Mouse (Mus musculus) heart, postnatal 0 days (tissue): Measurements from ENCODE around the gene Socs7. TPM values are rescaled to one million over a fixed set of nuclear protein-coding genes. Genes with fewer than 3 reads are reported as not detected.

Experiments
- ATAC-seq: fragments of 200-750 bp; cut with Nextera tagmentation; 2 replicates; pipeline ENCODE4 v1.8.0; 2017; ENCODE audit warnings: low read depth, moderate number of reproducible peaks, moderate library complexity; ENCODE audit not compliant: insufficient read depth
- DNase-seq: peaks from one replicate; pipeline ENCODE4 v3.0.0-alpha.2; 2016; ENCODE audit warnings: low spot score
- H3K27ac ChIP-seq: fragments of 300-500 bp; sonication (generic); 2 replicates; pipeline ENCODE4 v1.5.1; 2014; ENCODE audit warnings: low read depth, mild to moderate bottlenecking
- H3K27me3 ChIP-seq: fragments of 300-500 bp; sonication (generic); 2 replicates; pipeline ENCODE4 v1.6.1; 2014; ENCODE audit warnings: low read length, mixed read lengths; ENCODE audit not compliant: control insufficient read depth, insufficient read depth
- H3K36me3 ChIP-seq: fragments of 300-500 bp; sonication (generic); replicated peaks from 2 replicates; pipeline ENCODE4 v1.6.1; 2014; ENCODE audit warnings: low read length, mixed read lengths; ENCODE audit not compliant: control insufficient read depth, insufficient read depth
- H3K4me1 ChIP-seq: fragments of 300-500 bp; sonication (generic); 2 replicates; pipeline ENCODE4 v1.6.1; 2014; ENCODE audit warnings: antibody characterized with exemption; ENCODE audit not compliant: control insufficient read depth, insufficient read depth
- H3K4me2 ChIP-seq: fragments of 300-500 bp; sonication (generic); 2 replicates; pipeline ENCODE4 v1.6.1; 2014; ENCODE audit warnings: low read depth, mild to moderate bottlenecking, low read length, moderate library complexity
- H3K4me3 ChIP-seq: fragments of 300-500 bp; sonication (generic); 2 replicates; pipeline ENCODE4 v1.5.1; 2014; ENCODE audit warnings: low read depth, low read length
- H3K9ac ChIP-seq: fragments of 300-500 bp; sonication (generic); replicated peaks from 2 replicates; pipeline ENCODE4 v1.6.1; 2014; ENCODE audit warnings: low read depth, low read length, mixed read lengths
- H3K9me3 ChIP-seq: fragments of 300-500 bp; sonication (generic); replicated peaks from 2 replicates; pipeline ENCODE4 v1.6.1; 2016; ENCODE audit warnings: low read length; ENCODE audit not compliant: control insufficient read depth
- CTCF ChIP-seq: IDR thresholded peaks from 2 replicates; pipeline ENCODE4 v1.5.1; 2016; ENCODE audit warnings: antibody characterized with exemption, control low read depth, low read depth
- EP300 ChIP-seq: IDR thresholded peaks from 2 replicates; pipeline ENCODE4 v1.6.1; 2016; ENCODE audit warnings: antibody characterized with exemption, low read depth
- WGBS: fragments of 180-500 bp; shearing (Covaris S2); extraction: QIAGEN DNeasy Blood & Tissue Kit; methylation state at CpG from one replicate; pipeline ENCODE4 v1.1.7; 2014; 5-methylcytosine and 5-hydroxymethylcytosine counted together
- polyA plus RNA-seq: library from polyadenylated mRNA; unstranded; fragments of >200 nt; fragmentation: Nextera tagmentation; extraction: Ambion mirVana; gene quantifications from 2 replicates; pipeline ENCODE4 v1.2.1, GENCODE M21; 2015
- total RNA-seq: library from RNA; depleted of rRNA; stranded (reverse); fragments of >200 nt; gene quantifications from 2 replicates; pipeline ENCODE4 v1.2.3, GENCODE M21; 2014; ENCODE audit warnings: low replicate concordance

Gene Socs7
- total and polyA plus RNA-seq, 2 experiments from 2014 or later, result 2.1 to 15.4 TPM

GRCm38 (mm10) chr11:97418834-97419539, 56.6 kb downstream of the Socs7 start:
- no peaks in the 10 kb centered on the region for H3K9me3 ChIP-seq
- H3K4me3 ChIP-seq, result no peak overlapping the region
- WGBS, result 80% methylated on average over 14 of the region's 14 CpGs
- peak overlapping the region; percentile 32; the same call in 1 of the 2 replicates for H3K27ac ChIP-seq
- TF ChIP-seq EP300, result no peak
- TF ChIP-seq CTCF, result no peak
- H3K9ac ChIP-seq, result no peak overlapping the region
- ATAC-seq, result no peak
- no peak overlapping the region for H3K4me2 ChIP-seq
- H3K36me3 ChIP-seq, result no peaks in the 10 kb centered on the region
- no peaks in the 10 kb centered on the region for H3K27me3 ChIP-seq
- DNase-seq, result no peak
- H3K4me1 ChIP-seq, result peaks cover 25% of the 10 kb centered on the region

DNA sequence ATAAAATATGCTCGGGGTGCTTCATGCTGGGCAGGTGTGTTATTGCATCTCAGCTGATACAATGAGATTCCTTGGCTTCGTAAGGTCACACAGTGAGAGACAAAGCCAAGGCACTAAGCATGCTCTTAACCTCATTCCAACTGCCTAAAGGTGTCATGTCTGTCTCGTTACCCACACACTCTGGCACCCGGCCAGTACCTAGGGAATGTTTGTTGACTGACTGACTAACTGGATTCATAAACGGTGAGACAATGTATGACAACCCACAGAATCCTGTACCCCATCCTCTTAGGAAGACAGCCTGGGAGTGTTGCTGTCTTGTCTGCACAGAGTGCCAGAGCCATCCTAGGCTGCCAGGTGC, 57.2 kb downstream of the Socs7 start:
- Histone ChIP-seq H3K4me2 (no peak overlapping the region), H3K27ac (peak overlapping the region; percentile 32; the same call in 1 of the 2 replicates), H3K4me3 (no peak overlapping the region), H3K4me1 (peaks cover 31% of the 10 kb centered on the region), H3K36me3 (no peaks in the 10 kb centered on the region), H3K27me3 (no peaks in the 10 kb centered on the region), H3K9me3 (no peaks in the 10 kb centered on the region), H3K9ac (no peak overlapping the region)
- 42% methylated on average over 5 of the region's 5 CpGs for WGBS
- ATAC-seq (no peak), DNase-seq (no peak)
- TF ChIP-seq EP300 (no peak), CTCF (no peak)

DNA sequence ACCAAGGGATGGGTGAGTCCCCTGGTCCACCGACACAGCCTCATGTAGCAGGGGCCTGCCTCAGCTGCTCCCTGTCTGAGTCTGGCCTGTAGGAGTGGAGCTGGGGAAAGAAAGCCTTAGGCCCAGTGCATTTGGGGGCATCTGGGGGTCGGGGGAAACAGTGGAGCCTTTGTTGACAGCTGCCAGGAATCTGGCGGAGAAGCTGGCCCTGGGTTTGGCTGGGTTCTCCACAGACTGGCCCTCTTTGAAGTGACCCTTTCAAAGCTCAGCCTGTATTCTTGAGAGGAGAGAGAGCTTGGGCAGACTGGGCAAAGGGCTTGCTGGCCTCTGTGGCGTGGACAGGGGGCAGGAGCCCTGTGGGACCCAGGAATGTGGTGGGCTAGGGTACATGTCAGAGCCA, 60.2 kb downstream of the Socs7 start:
- peak overlapping the region; percentile 23 for H3K27ac ChIP-seq
- no peak overlapping the region for H3K4me2 ChIP-seq
- H3K36me3 ChIP-seq, result no peaks in the 10 kb centered on the region
- peaks cover 27% of the 10 kb centered on the region for H3K4me1 ChIP-seq
- H3K4me3 ChIP-seq, result no peak overlapping the region
- ATAC-seq (no peak), DNase-seq (no peak)
- TF ChIP-seq CTCF (no peak), EP300 (no peak)
- H3K27me3 ChIP-seq, result no peaks in the 10 kb centered on the region
- H3K9ac ChIP-seq, result no peak overlapping the region
- WGBS, result 60% methylated on average over 4 of the region's 4 CpGs
- H3K9me3 ChIP-seq, result no peaks in the 10 kb centered on the region

DNA sequence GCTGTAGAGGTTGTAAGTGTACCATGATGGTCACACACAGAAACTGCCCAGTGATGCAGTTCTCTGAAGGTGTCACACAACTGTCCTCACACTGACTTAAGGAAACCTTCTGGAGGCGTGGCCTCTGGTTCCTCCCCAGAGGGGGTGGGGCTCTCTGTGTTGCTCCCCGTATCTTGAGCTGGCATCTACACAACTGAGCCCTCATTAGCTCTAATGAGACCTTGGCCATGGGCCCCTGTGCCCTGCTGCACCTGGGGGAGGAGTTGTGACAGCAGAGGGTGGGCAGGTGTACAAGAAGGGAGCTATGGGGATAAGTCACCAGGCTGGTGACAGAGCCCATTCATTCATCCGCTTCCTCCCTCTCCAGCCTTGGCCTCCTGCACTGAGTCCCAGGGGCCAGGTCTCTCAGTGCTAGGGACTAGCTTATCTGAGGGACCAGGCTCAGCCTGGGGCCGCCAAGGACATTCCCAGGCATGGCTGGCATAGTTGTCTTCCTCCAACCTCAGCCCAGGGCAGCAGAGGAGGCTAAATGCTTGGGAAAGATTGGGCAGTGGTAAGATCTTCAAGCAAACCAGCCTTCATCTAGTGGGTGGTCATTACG, 61.8 kb downstream of the Socs7 start:
- Histone ChIP-seq H3K27me3 (no peaks in the 10 kb centered on the region), H3K4me2 (no peak overlapping the region), H3K9me3 (no peaks in the 10 kb centered on the region), H3K4me3 (no peak overlapping the region), H3K4me1 (peaks cover 34% of the 10 kb centered on the region), H3K27ac (peak overlapping the region; percentile 15), H3K36me3 (no peaks in the 10 kb centered on the region), H3K9ac (no peak overlapping the region)
- DNase-seq (no peak), ATAC-seq (no peak)
- TF ChIP-seq CTCF, result no peak
- TF ChIP-seq EP300, result no peak
- 38% methylated on average over 5 of the region's 5 CpGs for WGBS

GRCm38 (mm10) chr11:97424802-97425201, 62.5 kb downstream of the Socs7 start:
- no peak overlapping the region for H3K4me3 ChIP-seq
- ATAC-seq (no peak), DNase-seq (no peak)
- peak overlapping the region; percentile 15 for H3K27ac ChIP-seq
- H3K9ac ChIP-seq, result no peak overlapping the region
- no peak overlapping the region for H3K4me2 ChIP-seq
- peaks cover 38% of the 10 kb centered on the region for H3K4me1 ChIP-seq
- no peaks in the 10 kb centered on the region for H3K9me3 ChIP-seq
- no peaks in the 10 kb centered on the region for H3K36me3 ChIP-seq
- WGBS, result 48% methylated on average over 3 of the region's 3 CpGs
- TF ChIP-seq EP300 (no peak), CTCF (no peak)
- H3K27me3 ChIP-seq, result no peaks in the 10 kb centered on the region
